Mouse (Mus musculus): Measurements from ENCODE around the gene Lypla2.

Gene Lypla2

DNA sequence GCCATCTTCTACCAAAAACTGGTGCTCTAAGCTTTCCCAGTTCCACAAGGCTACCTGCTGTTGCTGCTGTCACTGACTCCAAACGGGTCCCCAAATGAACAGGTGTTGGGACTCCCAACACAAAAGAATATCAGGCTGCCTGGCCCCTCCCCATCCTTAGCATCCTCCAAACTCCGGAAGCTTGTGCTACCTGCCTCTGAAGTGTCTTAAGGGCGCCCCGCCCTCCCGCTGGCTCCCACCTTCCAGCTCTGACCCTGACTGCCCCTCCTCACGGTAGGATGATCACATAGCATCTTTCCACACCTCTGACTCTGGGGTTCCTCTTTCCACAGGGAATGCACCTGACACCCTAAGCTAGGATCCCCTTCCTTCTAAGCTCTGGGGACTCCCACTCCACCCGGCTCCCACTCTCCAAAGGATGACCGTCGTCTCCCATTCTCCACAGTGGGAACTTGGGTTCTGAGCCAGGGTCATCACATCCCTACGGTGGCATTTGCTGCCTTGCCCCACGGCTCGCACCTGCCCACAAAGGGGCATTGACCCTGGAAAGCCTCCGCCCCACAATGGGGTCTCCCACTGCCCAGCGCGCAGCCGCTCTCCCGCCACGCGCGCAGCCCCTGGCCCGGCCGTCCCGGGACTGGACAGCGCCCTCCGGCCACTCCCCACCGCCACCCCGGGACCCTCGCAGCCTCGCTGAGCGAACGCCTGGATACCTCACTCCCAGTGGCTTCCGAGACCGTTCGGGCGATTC, 446 bp downstream of the Lypla2 start:
- DNase-seq, result peak; percentile 26

GRCm38 (mm10) chr4:135970585-135970984, 1.8 kb downstream of the Lypla2 start:
- no peak for DNase-seq

DNA sequence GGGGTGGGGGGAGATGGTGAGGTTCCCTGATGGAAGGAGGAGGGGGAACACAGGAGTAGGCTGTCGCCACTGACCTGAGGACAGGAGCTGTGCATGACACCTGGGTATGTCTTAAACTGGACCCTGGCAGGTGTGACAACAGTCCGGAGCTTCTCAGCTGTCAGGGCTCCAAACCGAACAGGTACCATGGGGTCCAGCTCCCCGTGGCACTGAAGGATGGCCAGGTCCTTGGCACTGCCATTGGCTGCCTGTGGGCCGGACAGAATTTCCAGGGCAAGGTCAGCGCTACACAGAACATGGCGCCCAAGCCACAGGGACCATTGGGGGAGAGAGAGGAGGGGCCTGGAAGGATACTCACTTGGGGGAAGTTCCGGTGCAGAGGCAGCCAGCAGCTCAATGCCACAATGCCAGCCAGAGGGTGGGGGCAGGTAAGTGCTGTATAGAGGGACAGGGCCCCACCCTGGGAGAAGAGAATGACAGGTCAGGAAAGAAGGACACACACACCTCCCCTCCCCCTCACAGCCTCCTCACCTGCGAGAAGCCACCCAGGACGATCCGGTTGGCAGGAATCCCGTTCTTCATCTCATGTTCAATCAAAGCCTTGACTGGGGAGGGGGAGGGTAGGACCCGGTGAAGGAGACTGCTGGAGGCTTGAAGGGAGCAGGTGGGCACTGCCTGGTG, 3.2 kb downstream of the Lypla2 start:
- DNase-seq, result peak in 1 of 2 experiments; percentile 45

- DNase-seq, result no peak
These were observed 4.1 kb downstream of the Lypla2 start for GRCm38 (mm10) chr4:135968271-135968869.

- no peak for DNase-seq
These were observed 5.2 kb downstream of the Lypla2 start for GRCm38 (mm10) chr4:135967086-135967760.

GRCm38 (mm10) chr4:135966283-135966682, 6.1 kb downstream of the Lypla2 start:
- no peak for DNase-seq

GRCm38 (mm10) chr4:135965113-135965512, 7.3 kb downstream of the Lypla2 start:
- DNase-seq, result no peak

DNA sequence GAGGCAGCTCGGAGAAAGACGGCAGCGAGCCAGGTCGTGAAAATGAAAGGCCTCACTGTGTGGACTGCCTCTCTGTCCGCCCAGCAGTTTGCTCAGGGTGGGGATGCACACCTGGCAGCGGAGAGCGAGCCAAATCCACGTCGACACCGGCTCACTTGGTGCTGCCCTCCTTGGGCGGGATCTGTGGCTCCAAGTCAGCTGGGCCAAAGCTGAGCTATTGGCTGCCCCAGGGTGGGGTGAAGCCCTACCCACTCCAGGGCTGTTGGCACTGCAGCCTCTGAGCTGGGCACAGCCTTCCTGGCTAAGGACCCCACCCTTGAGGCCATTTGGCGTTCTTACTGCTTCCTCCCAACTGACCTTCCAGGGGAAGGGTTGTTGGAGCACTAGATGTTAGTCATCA, 8.0 kb downstream of the Lypla2 start:
- peak; percentile 64 to 80 for DNase-seq

DNA sequence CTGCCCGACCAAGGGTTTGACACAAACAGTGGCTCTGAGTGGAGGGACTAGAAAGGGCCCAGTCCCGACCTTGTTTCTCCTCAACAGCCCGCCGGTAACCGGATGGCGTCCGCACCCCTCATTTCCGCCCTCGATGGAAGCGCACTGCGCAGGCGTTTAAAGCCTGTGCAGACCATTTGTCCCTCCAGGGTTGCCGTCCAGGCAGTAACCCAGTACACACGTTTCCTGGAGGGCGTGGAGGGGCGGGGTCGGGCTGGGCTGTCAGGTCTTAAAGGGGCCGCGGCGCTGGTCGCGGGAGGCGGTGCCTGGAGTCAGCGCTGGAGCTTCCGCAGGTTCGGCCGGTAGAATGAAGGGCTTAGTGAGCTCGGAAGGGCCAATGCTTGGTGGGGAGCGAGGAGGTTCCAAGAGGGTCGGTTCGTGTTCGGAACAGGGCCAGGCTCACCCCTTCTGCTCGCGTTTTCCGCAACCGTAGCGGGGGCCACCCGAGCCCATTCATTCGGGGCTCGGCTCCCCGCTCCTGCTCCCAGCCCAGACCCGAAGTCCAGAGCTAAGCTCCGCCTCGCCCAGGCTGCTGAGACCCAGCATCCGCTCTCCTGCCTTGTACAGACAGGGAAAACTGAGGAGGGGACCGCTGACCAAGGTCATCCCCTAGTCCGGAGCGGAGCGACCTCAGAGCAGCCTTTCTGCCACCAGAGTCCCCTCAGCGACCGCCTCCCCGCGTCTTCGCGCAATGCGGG, 8.8 kb downstream of the Lypla2 start, which contains the start of gene Gale:
Gene Gale (plus strand): TSS at position 271 of the 737 bp plus-strand sequence.
- DNase-seq, result peak; percentile 96

GRCm38 (mm10) chr4:135962946-135963345, 9.5 kb downstream of the Lypla2 start:
- no peak for DNase-seq

GRCm38 (mm10) chr4:135962198-135962597, 10.2 kb downstream of the Lypla2 start:
- DNase-seq, result no peak

DNA sequence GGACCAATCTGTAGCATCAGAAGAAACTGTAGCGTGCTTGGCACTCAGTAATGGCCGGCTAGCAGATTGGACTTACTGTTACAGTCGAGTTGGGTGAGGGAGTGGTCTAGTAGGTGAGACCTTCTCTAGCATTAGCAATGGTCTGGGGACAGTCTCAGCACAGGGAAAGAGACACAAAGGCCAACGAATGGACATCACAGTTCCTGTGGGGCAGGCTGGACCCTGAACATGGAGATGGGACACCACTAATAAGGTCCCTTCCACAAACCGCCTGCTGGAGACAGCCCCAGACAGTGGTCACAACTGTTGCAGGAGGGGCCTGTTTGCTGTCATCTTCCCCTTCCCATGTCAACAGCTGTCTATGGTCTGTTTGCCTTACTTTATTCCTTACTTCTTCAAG, 10.7 kb downstream of the Lypla2 start:
- no peak for DNase-seq

DNA sequence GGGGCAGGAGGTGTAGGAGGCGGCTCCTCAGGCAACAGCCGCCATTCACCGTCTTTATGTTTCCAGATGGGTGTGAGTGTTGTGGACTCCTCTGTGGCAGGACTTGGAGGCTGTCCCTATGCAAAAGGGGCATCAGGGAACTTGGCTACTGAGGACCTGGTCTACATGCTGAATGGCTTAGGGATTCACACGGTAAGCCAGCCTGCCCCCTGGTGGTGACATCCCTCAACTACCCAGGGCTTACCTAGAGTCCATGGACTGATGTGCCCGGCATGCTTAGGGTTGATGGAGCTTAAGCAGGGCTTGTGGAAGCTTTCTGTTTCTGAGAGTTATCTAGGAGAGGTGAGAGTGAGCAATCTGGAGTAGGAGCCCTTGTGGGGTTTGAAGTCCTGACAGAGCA, 11.7 kb downstream of the Lypla2 start:
- peak; percentile 86 to 93 for DNase-seq

- DNase-seq, result no peak
These were observed 14.1 kb downstream of the Lypla2 start for GRCm38 (mm10) chr4:135958354-135958753.

DNA sequence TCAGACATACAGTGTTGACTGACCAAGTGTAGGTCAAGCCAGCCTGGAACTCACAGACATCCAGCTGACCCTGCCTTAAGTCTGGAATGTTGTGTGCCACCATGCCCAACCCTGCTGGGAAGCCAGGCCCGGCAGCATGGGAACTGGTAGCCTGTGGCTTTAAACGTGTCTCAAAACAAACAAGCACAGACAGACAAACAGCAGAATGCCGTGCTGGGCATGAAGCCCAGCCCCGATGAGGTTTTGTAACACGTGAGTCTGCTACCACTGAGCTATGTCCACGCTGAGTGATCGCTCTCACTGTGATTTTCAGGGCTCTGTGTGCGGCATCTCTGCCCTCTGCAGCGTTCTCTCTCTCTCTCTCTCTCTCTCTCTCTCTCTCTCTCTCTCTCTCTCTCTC, 16.5 kb downstream of the Lypla2 start:
- no peak for DNase-seq

DNA sequence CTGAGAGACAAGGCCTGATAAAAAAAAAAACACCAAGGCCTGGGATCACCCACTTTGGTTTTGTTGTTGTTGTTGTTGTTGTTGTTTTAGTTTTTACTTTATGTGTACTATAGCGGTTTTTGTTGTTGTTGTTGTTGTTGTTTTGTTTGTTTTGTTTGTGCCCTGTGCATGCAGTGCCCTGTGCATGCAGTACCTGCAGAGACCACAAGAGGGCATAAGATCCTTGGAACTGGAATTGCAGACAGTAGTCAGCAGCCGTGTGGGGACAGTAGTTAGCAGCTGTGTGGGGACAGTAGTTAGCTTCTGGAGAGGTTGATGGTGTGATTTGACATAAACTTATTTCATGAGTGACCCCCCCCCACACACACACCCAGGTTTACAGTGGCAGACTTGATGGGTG, 18.2 kb downstream of the Lypla2 start:
- DNase-seq, result peak; percentile 87 to 92

DNA sequence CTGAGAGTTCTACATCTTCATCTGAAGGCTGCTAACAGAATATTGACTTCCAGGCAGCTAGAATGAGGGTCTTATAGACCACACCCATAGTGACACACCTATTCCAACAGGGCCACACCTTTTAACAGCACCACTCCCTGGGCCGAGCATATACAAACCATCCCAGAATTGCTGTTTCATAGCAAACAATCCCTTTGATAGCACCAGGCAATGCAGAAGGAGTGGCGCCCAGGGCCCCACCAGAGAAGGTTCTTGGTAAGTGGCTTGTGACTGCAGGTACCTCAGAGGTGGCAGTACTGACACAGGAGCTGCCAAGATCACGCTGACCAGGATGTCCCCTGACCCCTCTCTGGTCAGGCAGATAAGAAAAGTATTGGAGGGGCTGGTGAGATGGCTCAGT, 19.2 kb downstream of the Lypla2 start:
- no peak for DNase-seq

DNA sequence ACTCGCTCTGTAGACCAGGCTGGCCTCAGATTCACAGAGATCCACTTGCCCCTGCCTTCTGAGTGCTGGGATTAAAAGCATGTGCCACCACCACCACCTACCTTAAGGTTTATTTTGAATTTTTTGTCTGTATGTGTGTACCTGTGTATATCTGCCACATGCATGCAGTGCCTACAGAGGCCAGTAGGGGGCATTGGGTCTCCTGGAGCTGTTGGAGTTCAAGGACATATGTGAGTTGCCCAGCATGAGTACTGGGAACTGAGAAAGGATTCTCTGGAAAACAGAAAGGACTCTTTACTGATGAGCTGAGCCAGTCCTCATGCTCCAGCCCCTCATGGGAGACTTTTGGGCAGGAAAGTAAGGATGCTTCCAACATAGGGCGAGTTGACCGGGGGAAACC, 20.9 kb downstream of the Lypla2 start:
- DNase-seq, result peak in 1 of 2 experiments; percentile 62

GRCm38 (mm10) chr4:135950365-135950764, 22.1 kb downstream of the Lypla2 start:
- DNase-seq, result peak; percentile 50 to 61

- DNase-seq, result peak; percentile 73 to 74
These were observed 22.5 kb downstream of the Lypla2 start for GRCm38 (mm10) chr4:135949911-135950310.

- DNase-seq, result no peak
These were observed 23.0 kb downstream of the Lypla2 start for GRCm38 (mm10) chr4:135949475-135949874.

DNA sequence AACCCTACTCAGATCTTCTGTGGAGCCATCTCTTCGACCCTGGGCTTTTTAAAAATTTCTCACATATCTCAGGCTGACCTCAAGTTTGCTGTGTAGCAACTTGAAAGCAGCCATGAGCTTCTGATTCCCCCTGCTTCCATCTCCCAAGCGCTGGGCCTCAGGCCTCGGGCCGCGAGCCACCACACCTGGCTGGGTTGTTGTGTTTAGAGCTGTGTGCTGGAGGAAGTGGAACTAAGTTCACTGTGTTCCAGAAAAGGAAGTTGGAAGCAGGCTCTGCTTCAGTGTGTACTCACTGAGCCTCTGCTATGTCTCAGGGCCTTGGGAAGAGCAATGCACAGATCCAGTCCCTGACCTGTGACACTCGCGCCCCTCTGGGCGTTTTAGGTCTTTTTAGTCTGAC, 24.3 kb downstream of the Lypla2 start:
- DNase-seq, result no peak

All from cerebellum, postnatal 14 days (tissue).